Mouse (Mus musculus) thymus, postnatal 10 days (tissue): ENCODE data around the gene Robo2.

Experiments
- DNase-seq, 2 experiments: peaks; one replicate each; pipeline ENCODE4 v3.0.0; 2021; ENCODE audit warnings: low spot score in 2 of 2

Robo2 gene

GRCm38 (mm10) chr16:73940211-73940541 is 471.4 kb downstream of the Robo2 start:
- DNase-seq = no peak

GRCm38 (mm10) chr16:73939423-73940210 is 472.0 kb downstream of the Robo2 start:
- no peak for DNase-seq

- DNase-seq = no peak
Observed at GRCm38 (mm10) chr16:73930323-73930722, 481.3 kb downstream of the Robo2 start.

GRCm38 (mm10) chr16:73927481-73927880 is 484.1 kb downstream of the Robo2 start:
- DNase-seq = no peak

- no peak for DNase-seq
Observed at GRCm38 (mm10) chr16:73915425-73915824, 496.2 kb downstream of the Robo2 start.

GRCm38 (mm10) chr16:73914936-73915335 is 496.7 kb downstream of the Robo2 start:
- no peak for DNase-seq

- DNase-seq = no peak
Observed at GRCm38 (mm10) chr16:73908504-73908903, 503.1 kb downstream of the Robo2 start.

GRCm38 (mm10) chr16:73896856-73897255 is 514.8 kb downstream of the Robo2 start:
- no peak for DNase-seq

GRCm38 (mm10) chr16:73881911-73882310 is 529.7 kb downstream of the Robo2 start:
- no peak for DNase-seq

- DNase-seq = no peak
Observed at GRCm38 (mm10) chr16:73877973-73878372, 533.7 kb downstream of the Robo2 start.

- no peak for DNase-seq
Observed at GRCm38 (mm10) chr16:73874991-73875390, 536.6 kb downstream of the Robo2 start.

GRCm38 (mm10) chr16:73873828-73874558 is 537.6 kb downstream of the Robo2 start:
- DNase-seq = no peak

- DNase-seq = no peak
Observed at GRCm38 (mm10) chr16:73870296-73870695, 541.3 kb downstream of the Robo2 start.

GRCm38 (mm10) chr16:73869527-73870212 is 542.0 kb downstream of the Robo2 start:
- no peak for DNase-seq

GRCm38 (mm10) chr16:73864625-73865024 is 547.0 kb downstream of the Robo2 start:
- no peak for DNase-seq

GRCm38 (mm10) chr16:73863748-73864147 is 547.9 kb downstream of the Robo2 start:
- no peak for DNase-seq

- DNase-seq = no peak
Observed at GRCm38 (mm10) chr16:73858717-73859116, 552.9 kb downstream of the Robo2 start.

- DNase-seq = no peak
Observed at GRCm38 (mm10) chr16:73855821-73856220, 555.8 kb downstream of the Robo2 start.
